Mouse (Mus musculus): ENCODE results near the gene 9330159F19Rik.

- no peak for TF ChIP-seq CTCF (IDR thresholded peaks at IDR 0.05; ENCODE audit: extremely low read depth, insufficient read depth, low read length)
- TF ChIP-seq POLR2A (IDR thresholded peaks at IDR 0.05; ENCODE audit: extremely low read depth, insufficient read depth, low read length) = no peak
These were observed 14.6 kb upstream of the 9330159F19Rik start for GRCm38 (mm10) chr10:29196811-29197210.
